Mouse (Mus musculus): ENCODE measurements around the gene Mpv17l2. TPM values are rescaled to one million over a fixed set of nuclear protein-coding genes. Genes with fewer than 3 reads are reported as not detected.

Gene Mpv17l2
- polyA plus RNA-seq, 1 experiment from 2014 or later, result 44.9 TPM

DNA sequence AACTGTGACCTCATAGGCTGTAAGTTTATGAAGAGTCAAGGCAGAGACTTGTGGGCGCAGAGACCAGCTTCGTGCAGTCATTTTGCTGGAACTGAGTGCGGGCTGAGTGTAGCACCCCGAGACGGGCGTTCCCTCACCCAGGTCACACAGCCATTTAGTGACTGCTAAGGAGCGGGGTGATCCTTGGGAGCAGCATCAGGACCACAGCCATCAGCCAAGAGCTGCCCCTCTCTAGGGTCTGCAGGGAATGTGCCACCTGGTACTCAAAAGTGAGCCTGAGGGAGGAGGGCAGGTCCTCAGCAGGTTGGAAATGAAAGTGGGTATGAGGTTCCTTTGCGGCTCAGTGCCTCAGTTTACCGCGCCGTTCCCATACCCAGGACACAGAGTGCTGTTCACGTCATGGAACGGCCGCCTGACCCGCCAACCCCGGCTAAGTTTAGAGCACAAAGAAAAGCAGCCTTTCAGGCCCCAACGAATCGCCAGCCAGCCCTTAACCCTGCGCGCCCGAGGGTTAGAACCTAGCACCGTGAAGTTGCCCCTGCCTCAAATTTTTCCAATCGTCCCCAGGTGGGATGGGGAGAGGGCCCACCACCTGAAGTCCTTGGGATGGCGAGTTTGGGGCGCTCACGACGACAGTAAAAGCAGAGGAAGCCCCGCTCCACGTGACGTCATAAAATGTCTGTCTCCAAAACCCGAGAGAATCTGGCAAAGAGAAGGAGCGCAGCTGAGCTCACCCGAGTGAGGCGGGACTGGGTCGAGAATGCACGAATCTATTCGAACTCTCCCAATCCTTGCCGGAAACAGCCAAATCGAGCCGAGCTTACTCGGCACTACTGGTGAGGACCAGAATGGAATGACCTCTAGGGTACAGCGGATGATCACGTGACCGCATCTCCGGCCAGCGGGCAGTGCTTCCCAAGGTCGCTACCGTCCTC is 16.8 kb downstream of the Mpv17l2 start:
- ATAC-seq (ENCODE audit: low FRiP score, low read depth), result no peak
- H3K4me2 ChIP-seq, result peak overlapping the region; percentile 61
- H3K4me3 ChIP-seq, result peak overlapping the region; percentile 38
- 3% methylated on average over 48 of the region's 48 CpGs for WGBS
- H3K9me3 ChIP-seq, result no peaks in the 10 kb centered on the region
- H3K9ac ChIP-seq, result peak overlapping the region; percentile 36
- H3K4me1 ChIP-seq (replicated peaks), result peaks cover 17% of the 10 kb centered on the region
- no peak overlapping the region for H3K27ac ChIP-seq (replicated peaks)
- peaks cover 63% of the 10 kb centered on the region for H3K27me3 ChIP-seq
- no peaks in the 10 kb centered on the region for H3K36me3 ChIP-seq

DNA sequence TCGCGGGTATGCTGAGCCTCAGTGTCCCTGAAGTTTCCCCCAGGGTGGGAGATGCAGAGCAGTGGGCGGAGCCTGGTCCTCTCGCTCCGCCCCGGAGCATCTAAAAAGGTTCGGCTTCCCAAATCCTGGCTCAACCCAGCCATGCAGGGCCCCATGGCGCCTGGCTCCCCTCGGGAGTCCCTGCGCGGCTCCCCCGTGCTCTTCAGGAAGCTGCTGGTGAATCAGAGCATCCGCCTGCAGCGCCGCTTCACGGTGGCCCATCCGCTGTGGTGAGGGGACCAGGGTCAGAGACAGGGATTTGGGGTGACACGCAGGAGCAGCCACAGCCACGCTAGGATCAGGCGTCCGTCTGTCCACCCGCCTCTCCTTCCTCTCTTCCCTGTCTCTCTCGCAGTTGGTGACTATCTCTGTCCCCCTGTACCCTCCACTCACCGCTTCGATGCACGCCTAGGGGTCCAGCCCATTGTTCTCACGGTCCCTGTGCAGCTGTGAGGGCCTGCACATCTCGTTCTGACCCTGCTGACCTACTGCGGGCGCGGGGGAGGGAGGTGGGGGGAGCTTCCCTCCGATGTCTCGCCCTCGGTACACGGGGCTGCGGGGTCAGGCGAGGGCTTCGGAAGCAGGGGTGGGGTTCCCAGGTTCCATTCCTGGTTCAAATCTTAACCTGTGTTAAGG is 17.6 kb downstream of the Mpv17l2 start:
- H3K9me3 ChIP-seq, result no peaks in the 10 kb centered on the region
- peak overlapping the region; percentile 38 for H3K4me3 ChIP-seq
- peak; percentile 27; the same call in 1 of the 2 replicates for ATAC-seq (ENCODE audit: low FRiP score, low read depth)
- WGBS, result 2% methylated on average over 38 of the region's 38 CpGs
- no peak overlapping the region for H3K9ac ChIP-seq
- peaks cover 57% of the 10 kb centered on the region for H3K27me3 ChIP-seq
- no peaks in the 10 kb centered on the region for H3K36me3 ChIP-seq
- peak overlapping the region; percentile 61 for H3K4me2 ChIP-seq
- no peak overlapping the region for H3K27ac ChIP-seq (replicated peaks)
- peaks cover 17% of the 10 kb centered on the region for H3K4me1 ChIP-seq (replicated peaks)

DNA sequence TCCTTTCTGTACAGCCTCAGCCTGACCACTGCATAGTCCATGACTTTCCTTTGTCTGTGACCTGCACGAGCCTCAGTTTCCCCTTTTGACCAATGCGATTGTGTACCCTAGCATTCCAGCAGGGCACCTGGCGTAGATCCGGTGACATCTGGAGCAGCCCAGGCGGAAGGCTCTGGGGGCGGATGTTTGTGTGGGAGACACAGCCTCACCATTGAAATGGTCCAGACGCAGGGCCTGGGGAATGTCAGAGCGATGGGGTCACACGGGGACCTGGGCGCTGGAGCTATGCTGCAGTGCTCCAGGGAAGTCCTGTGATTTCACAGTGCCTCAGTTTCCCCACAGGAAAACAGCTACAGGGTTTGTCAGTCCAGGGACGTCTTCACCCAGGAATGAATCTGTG is 18.6 kb downstream of the Mpv17l2 start:
- Histone ChIP-seq H3K4me3 (no peak overlapping the region), H3K9ac (no peak overlapping the region), H3K36me3 (no peaks in the 10 kb centered on the region), H3K27ac (replicated peaks) (no peak overlapping the region), H3K4me1 (replicated peaks) (peaks cover 17% of the 10 kb centered on the region), H3K27me3 (peaks cover 52% of the 10 kb centered on the region), H3K4me2 (no peak overlapping the region), H3K9me3 (no peaks in the 10 kb centered on the region)
- peak; percentile 6; the same call in 1 of the 2 replicates for ATAC-seq (ENCODE audit: low FRiP score, low read depth)
- WGBS, result 67% methylated on average over 11 of the region's 11 CpGs

DNA sequence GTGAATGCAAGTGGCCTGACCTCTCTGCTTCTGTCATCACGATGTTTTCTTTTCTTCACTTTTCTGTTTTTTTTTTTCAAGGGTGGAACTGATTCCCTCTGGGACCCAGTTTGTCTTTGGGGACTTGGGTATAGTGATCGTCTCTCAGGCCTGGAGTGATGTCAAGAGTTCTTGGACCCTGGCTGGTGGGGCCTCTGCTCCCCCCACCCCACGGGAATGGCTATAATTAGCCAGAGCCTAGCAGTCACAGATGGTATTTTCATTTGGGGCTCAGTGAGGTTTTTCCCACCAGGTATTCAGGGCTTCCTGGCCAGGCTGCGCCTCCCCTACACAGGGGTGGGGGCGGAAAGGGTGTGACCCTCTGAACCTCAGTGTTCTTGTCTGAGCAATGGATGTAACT is 19.1 kb downstream of the Mpv17l2 start:
- Histone ChIP-seq H3K9ac (no peak overlapping the region), H3K4me3 (no peak overlapping the region), H3K9me3 (no peaks in the 10 kb centered on the region), H3K4me1 (replicated peaks) (peaks cover 17% of the 10 kb centered on the region), H3K27ac (replicated peaks) (no peak overlapping the region), H3K27me3 (peaks cover 49% of the 10 kb centered on the region), H3K36me3 (no peaks in the 10 kb centered on the region), H3K4me2 (no peak overlapping the region)
- 64% methylated on average over 5 of the region's 5 CpGs for WGBS
- no peak for ATAC-seq (ENCODE audit: low FRiP score, low read depth)

DNA sequence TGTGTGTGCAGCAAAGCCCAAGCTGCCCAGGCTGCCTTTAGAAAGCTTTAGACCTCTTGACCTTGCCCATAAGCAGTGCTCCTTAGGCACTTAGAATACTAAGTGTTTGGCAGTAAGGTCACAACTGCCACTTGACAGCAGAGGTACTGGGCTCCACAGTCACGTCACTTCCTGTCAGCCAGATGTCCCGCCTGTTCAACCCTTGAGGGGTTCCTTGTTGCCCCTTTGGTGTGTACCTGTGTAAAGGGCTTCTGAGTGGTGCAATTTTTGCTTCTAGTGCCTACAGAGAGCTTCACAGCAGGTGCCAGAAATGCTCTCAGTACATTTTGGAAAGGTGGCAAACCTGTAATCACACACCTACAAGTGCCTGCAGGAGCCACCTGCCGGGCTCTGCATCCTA is 22.5 kb downstream of the Mpv17l2 start:
- H3K4me2 ChIP-seq, result no peak overlapping the region
- H3K9ac ChIP-seq, result no peak overlapping the region
- no peak overlapping the region for H3K27ac ChIP-seq (replicated peaks)
- H3K36me3 ChIP-seq, result no peaks in the 10 kb centered on the region
- peaks cover 5% of the 10 kb centered on the region for H3K4me1 ChIP-seq (replicated peaks)
- H3K27me3 ChIP-seq, result peaks cover 18% of the 10 kb centered on the region
- no peaks in the 10 kb centered on the region for H3K9me3 ChIP-seq
- H3K4me3 ChIP-seq, result no peak overlapping the region
- WGBS, result 77% methylated on average over 3 of the region's 3 CpGs
- ATAC-seq (ENCODE audit: low FRiP score, low read depth), result no peak

DNA sequence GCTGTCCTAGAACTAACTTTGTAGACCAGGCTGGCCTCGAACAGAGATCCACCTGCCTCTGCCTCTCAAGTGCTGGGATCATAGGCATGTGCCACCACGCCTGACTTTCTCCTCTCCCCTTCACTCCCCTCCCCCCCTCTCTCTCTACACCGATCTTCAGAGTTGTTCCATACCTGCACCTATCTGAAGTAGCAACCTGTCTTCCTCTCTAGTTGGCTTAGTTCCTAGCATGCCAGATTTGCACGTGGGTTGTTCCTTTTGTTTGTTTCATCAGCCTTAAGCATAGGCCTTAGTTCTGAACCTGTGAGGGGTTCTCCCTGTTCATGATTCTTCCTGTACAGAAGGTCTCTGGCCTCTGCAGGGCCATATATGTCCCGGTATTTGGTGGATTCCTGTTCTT is 23.0 kb downstream of the Mpv17l2 start:
- H3K36me3 ChIP-seq, result no peaks in the 10 kb centered on the region
- H3K27me3 ChIP-seq, result peaks cover 13% of the 10 kb centered on the region
- 70% methylated on average over 5 of the region's 5 CpGs for WGBS
- H3K4me1 ChIP-seq (replicated peaks), result no peaks in the 10 kb centered on the region
- no peaks in the 10 kb centered on the region for H3K9me3 ChIP-seq
- H3K27ac ChIP-seq (replicated peaks), result no peak overlapping the region
- no peak for ATAC-seq (ENCODE audit: low FRiP score, low read depth)
- H3K9ac ChIP-seq, result no peak overlapping the region
- H3K4me3 ChIP-seq, result no peak overlapping the region
- no peak overlapping the region for H3K4me2 ChIP-seq

DNA sequence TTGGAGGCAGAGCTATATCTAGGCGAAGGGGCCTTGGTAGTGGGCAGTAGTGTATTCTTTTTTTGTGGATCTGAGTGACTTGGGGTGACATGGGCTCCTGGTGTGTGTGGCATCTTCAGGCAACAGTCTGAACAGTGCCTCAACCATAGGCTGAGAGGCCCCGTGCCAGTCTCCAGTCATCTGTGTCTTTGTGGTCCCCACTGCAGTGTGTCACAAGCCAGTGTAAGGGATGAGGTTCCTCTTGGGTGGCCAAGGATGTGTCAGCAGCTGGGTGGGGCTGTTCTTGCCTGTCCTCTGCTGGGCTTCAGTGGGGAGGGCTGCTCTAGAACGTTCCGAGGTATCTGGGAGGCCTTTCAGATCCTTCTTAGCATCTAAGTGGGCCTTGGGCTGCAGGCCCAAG is 29.8 kb downstream of the Mpv17l2 start:
- Histone ChIP-seq H3K4me2 (no peak overlapping the region), H3K9ac (no peak overlapping the region), H3K27ac (replicated peaks) (no peak overlapping the region), H3K27me3 (peaks cover 35% of the 10 kb centered on the region), H3K4me1 (replicated peaks) (0 out of 2 replicates have a peak, but pooled peaks cover 3% of the 10 kb centered on the region), H3K36me3 (no peaks in the 10 kb centered on the region), H3K9me3 (no peaks in the 10 kb centered on the region), H3K4me3 (no peak overlapping the region)
- WGBS, result 88% methylated on average over 4 of the region's 4 CpGs
- ATAC-seq (ENCODE audit: low FRiP score, low read depth), result 0 out of 2 replicates have a peak, but pooled peaks have one; percentile 3

DNA sequence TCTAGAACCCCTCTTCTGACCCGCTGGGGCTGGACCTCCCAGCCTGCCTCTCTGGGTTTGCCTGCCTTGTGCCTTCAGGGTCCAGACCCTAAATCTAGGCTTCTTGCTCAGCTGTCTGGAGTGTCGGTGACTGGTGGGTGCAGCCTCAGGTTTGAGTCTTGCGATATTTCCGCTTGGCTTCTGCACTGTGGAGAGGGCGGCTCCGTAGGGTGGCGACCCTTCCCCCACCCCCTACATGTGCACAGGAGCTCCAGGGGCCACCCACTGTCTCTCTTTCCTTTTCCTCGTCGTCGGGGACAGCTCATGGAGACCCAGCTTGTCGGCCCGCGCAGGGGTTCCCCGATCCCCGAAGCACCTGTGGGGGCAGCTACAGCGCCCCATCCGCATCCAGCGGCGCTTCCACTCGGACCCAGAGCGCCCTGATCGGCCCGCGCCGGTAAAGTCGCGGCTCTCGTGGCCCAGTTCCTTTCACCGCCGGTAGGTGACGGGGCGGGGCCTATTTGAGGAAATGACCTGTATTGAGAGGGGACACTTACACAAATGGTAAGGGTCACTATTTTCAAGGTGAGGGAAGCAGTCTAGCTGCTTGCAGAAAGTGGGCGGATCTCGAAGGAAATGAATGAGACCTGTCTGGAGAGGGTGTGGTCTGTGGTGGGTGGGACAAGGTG is 30.8 kb downstream of the Mpv17l2 start:
- Histone ChIP-seq H3K4me1 (replicated peaks) (0 out of 2 replicates have a peak, but pooled peaks cover 3% of the 10 kb centered on the region), H3K9ac (no peak overlapping the region), H3K36me3 (no peaks in the 10 kb centered on the region), H3K27ac (replicated peaks) (no peak overlapping the region), H3K27me3 (peaks cover 35% of the 10 kb centered on the region), H3K4me3 (peak overlapping the region; percentile 24; the same call in 1 of the 2 replicates), H3K9me3 (no peaks in the 10 kb centered on the region), H3K4me2 (peak overlapping the region; percentile 49)
- WGBS, result 5% methylated on average over 34 of the region's 34 CpGs
- no peak for ATAC-seq (ENCODE audit: low FRiP score, low read depth)

DNA sequence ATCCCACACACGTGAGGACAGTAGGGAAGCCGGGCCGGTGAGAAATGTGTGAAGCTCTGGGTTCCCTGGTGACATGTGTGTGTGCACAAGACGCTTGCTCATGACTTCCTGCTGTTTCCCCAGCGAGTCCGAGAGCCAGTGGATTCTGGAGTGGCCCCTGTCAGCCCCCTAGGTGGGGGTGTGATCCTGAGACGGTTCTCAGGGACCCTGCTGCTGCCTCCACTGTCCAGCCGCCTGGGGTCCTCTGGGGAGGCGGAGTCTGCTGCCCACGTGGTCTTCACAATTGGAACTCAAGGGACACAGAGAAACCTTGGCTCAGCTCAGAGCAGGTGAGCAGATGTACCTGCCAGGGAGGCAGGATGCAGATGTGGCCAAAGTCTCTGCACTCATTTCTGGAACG is 34.0 kb downstream of the Mpv17l2 start:
- Histone ChIP-seq H3K9ac (no peak overlapping the region), H3K4me3 (no peak overlapping the region), H3K27me3 (peaks cover 35% of the 10 kb centered on the region), H3K4me1 (replicated peaks) (0 out of 2 replicates have a peak, but pooled peaks cover 3% of the 10 kb centered on the region), H3K4me2 (no peak overlapping the region), H3K9me3 (no peaks in the 10 kb centered on the region), H3K27ac (replicated peaks) (no peak overlapping the region), H3K36me3 (no peaks in the 10 kb centered on the region)
- no peak for ATAC-seq (ENCODE audit: low FRiP score, low read depth)
- WGBS, result 42% methylated on average over 11 of the region's 11 CpGs

DNA sequence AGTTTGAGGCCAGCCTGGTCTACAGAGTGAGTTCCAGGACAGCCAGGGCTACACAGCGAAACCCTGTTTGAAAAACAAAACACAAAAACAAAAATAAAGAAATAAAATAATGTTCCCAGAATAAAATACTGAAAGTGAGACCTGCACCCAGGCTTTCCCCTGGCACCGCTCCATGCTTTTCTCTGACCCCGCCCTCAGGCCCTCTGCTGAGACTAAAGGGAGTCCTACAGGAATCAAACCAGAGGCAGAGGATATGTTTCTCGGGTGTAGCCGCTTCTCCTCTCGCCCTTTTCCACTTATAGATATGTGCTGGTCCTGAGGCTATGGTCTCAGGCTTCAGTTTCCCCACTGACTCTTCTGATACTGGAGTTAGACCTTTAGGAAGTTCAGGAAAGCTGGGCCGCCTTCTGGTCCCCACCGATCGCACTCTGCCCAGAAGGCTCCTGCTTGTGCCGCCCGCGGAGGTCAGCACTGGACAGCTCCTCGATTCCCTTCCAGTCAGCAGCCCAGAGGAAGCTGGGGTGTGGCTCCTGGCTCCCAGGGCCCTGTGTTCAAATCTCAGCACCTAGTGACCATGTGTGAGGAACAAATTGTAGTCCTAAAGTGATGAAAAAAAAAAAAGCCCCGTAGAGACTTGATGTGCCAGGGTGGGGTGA is 34.8 kb downstream of the Mpv17l2 start:
- 0 out of 2 replicates have a peak, but pooled peaks cover 3% of the 10 kb centered on the region for H3K4me1 ChIP-seq (replicated peaks)
- no peak overlapping the region for H3K27ac ChIP-seq (replicated peaks)
- no peaks in the 10 kb centered on the region for H3K36me3 ChIP-seq
- 31% methylated on average over 14 of the region's 14 CpGs for WGBS
- ATAC-seq (ENCODE audit: low FRiP score, low read depth), result no peak
- peaks cover 32% of the 10 kb centered on the region for H3K27me3 ChIP-seq
- no peak overlapping the region for H3K4me3 ChIP-seq
- no peak overlapping the region for H3K4me2 ChIP-seq
- no peak overlapping the region for H3K9ac ChIP-seq
- H3K9me3 ChIP-seq, result no peaks in the 10 kb centered on the region

DNA sequence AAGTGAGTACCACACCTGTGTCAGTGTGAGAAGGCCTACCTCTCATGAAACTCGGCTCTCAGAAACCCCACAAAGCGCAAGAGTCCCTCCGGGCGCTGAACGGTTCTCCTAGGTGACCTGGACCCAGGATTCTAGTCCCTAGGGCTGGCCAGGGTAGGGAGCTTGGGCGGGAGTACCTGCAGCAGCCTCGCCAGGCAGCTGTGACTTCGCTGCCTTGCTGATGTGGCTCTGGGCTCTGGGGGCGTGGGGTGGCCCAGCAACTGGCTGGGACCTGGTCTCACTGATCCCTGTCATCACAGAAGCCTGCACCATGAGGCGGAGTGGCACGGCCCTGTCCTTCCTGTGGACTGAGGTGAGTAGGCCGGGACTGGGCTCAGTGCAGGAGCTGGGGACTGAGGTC is 36.5 kb downstream of the Mpv17l2 start:
- Histone ChIP-seq H3K4me2 (no peak overlapping the region), H3K36me3 (no peaks in the 10 kb centered on the region), H3K27me3 (peaks cover 16% of the 10 kb centered on the region), H3K9me3 (no peaks in the 10 kb centered on the region), H3K27ac (replicated peaks) (no peak overlapping the region), H3K9ac (no peak overlapping the region), H3K4me3 (no peak overlapping the region), H3K4me1 (replicated peaks) (no peaks in the 10 kb centered on the region)
- no peak for ATAC-seq (ENCODE audit: low FRiP score, low read depth)
- WGBS, result 82% methylated on average over 12 of the region's 12 CpGs
